Mouse (Mus musculus) embryonic fibroblast, embryonic 13.5 days (primary cell): ENCODE results near the gene Chd5.

ENCODE experiments used
- CTCF ChIP-seq: IDR thresholded peaks from 2 replicates; pipeline ENCODE4 v1.5.1; 2011; ENCODE audit warnings: mild to moderate bottlenecking, control low read depth, low read length, moderate library complexity, borderline replicate concordance; ENCODE audit not compliant: insufficient read depth
- POLR2A ChIP-seq: IDR thresholded peaks from 2 replicates; pipeline ENCODE4 v1.6.1; 2011; ENCODE audit warnings: low read depth, mild to moderate bottlenecking, control low read depth, low read length, moderate library complexity

DNA sequence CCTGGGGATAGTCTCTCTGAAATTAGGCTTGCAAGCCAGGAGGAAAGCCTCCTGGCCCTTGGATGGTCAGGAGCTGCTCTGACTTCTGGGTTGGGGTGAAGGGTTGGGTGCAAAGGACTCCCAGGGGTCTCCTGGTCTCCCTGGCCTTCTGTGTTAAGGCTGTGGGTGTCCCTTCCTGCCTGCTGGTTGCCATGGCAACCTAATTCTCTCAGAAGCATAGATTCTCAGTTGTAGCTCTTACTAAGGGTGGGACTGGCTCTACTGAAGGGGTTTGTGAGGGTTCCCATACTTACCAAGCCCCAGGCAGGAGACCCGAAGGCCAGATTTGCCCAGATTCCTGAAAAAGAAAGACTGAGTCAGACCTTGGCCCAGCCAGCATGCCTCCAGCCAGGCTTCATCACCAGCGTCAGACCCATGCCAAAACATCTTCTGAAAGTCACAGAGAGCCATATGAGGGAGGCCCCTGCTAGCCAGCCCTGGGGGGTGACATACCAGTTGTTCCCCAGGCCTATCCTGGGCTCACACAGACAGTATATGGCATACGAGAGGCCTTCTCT, 74.2 kb downstream of the Chd5 start:
- no peak for TF ChIP-seq CTCF
- TF ChIP-seq POLR2A = no peak
